Mouse (Mus musculus): ENCODE measurements around the gene Rabepk. TPM values are rescaled to one million over a fixed set of nuclear protein-coding genes. Genes with fewer than 3 reads are reported as not detected.
"Not testable (repeated sequence)": the region's sequence is repeated elsewhere in the genome, so short reads cannot be mapped to it uniquely, and the experiment has no call there.

Rabepk gene
- polyA plus RNA-seq, 1 experiment from 2014 or later: 47.9 TPM

DNA sequence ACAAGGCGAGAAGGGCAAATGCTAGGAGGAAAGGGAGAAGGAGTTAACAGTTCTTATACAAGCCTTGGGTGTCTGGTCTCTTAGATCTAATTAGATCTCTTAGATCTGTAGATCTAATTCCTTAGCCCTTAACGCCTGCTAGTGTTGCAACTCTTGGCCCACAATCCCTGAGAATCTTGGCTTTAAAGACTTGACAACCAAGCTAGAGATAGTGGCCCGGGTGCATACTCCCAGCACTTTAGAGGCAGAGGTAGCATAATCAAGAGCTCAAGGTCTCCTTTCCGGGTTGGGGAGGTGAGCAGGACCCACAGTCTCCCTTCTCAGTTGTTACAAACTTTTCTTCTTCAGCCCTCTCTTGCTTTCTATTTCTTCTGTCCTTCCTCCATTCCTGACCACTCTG lies 27.9 kb upstream of the Rabepk start:
- no peak for ATAC-seq
- no peak for TF ChIP-seq CTCF (IDR thresholded peaks at IDR 0.05)
- CTCF ChIA-PET: interaction anchor here (1.3 to 2.3 kb wide), 2 partner anchors 10 to 11 kb away, joined by 3 to 5 read pairs; no protein-coding TSS in a partner anchor
- no peak for DNase-seq (ENCODE audit: low read depth, low spot score)
- in situ Hi-C loops (cut with MboI; ENCODE audit: low pct_unique_long_range_greater_than_20kb): no loop called here
- H3K27me3 ChIP-seq: no peaks in the 10 kb centered on the region
- POLR2A ChIA-PET: interaction anchor here (1.1 to 1.4 kb wide), 2 partner anchors 44 to 47 kb away, joined by 3 read pairs; partner anchors contain the start of genes Cutal and Psmd5

GRCm38 (mm10) chr2:34826460-34827231 lies 26.9 kb upstream of the Rabepk start:
- in situ Hi-C loops (cut with MboI; ENCODE audit: low pct_unique_long_range_greater_than_20kb): no loop called here
- DNase-seq (ENCODE audit: low read depth, low spot score) (no peak), ATAC-seq (no peak)
- TF ChIP-seq CTCF (IDR thresholded peaks at IDR 0.05): no peak
- ChIA-PET CTCF (interaction anchor here (0.9 to 2.3 kb wide), 2 partner anchors 10 to 43 kb away, joined by 3 to 5 read pairs; no protein-coding TSS in a partner anchor), POLR2A (interaction anchor here (0.8 to 1.1 kb wide), 3 partner anchors 8 to 53 kb away, joined by 3 read pairs; partner anchors contain the start of genes Cutal and Psmd5)
- H3K27me3 ChIP-seq: no peaks in the 10 kb centered on the region

DNA sequence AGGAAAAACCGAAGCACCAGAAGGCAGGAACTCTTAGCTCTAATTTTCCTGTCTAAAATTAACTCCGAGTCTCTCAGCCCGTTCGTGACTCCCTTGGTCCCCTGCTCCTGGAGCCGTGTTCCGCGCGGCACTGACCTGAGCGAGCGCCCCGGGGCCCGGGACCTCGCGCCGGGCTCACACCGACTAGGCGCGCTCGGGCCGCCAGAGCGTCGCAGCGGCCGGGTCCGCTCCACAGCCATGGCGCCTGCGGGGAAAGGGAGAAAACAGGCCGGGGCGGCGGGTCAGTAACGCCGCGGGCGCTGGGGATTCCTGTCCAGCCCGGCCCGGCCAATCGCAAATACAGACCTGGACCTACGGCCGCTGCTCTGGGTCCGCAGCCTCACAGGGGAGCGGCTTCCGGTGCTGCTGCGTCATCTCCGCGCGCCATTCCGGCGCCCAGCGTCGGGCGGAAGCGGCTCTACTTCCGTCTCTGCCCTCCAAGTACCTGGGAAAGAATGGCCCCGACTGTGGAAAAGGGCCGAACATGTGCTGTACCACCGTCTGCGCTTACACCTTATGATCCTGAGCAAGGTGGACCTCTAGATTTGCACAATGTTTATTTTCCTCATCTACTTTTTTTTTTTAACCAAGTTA lies 26.2 kb upstream of the Rabepk start, which contains the start of gene Fbxw2:
Fbxw2 (minus strand) TSS at position 485 of the 633 bp plus-strand sequence.
- CTCF ChIA-PET: no interaction called here
- DNase-seq (ENCODE audit: low read depth, low spot score): peak; percentile 49
- POLR2A ChIA-PET: interaction anchor here (0.8 kb wide), 1 partner anchor 8 kb away, joined by 3 read pairs; no protein-coding TSS in a partner anchor
- peak; percentile 90 for ATAC-seq
- no peak for TF ChIP-seq CTCF (IDR thresholded peaks at IDR 0.05)
- H3K27me3 ChIP-seq: no peaks in the 10 kb centered on the region
- in situ Hi-C loops (cut with MboI; ENCODE audit: low pct_unique_long_range_greater_than_20kb): no loop called here

DNA sequence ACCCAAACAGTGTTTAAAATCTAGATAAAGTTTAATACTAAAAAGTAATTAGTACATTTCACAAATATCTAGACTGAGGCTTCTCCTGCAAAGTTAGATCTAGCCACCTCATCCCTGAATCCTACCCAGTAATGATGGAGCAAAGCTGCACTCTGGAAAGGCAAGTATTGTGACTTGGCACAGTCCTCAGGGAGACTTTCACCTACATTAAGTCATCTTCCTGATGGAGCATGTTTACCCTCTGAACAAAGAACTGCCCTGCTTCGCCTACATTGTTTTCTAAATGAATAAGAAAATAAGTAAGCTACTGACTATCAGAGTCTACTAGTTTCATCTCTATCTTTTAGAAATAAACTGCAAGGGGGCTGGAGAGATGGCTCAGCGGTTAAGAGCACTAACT lies 18.8 kb upstream of the Rabepk start:
- POLR2A ChIA-PET: interaction anchor here (0.5 to 0.6 kb wide), 2 partner anchors 8 to 9 kb away, joined by 3 read pairs; no protein-coding TSS in a partner anchor
- in situ Hi-C loops (cut with MboI; ENCODE audit: low pct_unique_long_range_greater_than_20kb): no loop called here
- TF ChIP-seq CTCF (IDR thresholded peaks at IDR 0.05): no peak
- no peak for ATAC-seq
- no peaks in the 10 kb centered on the region for H3K27me3 ChIP-seq
- CTCF ChIA-PET: no interaction called here
- DNase-seq (ENCODE audit: low read depth, low spot score): no peak

DNA sequence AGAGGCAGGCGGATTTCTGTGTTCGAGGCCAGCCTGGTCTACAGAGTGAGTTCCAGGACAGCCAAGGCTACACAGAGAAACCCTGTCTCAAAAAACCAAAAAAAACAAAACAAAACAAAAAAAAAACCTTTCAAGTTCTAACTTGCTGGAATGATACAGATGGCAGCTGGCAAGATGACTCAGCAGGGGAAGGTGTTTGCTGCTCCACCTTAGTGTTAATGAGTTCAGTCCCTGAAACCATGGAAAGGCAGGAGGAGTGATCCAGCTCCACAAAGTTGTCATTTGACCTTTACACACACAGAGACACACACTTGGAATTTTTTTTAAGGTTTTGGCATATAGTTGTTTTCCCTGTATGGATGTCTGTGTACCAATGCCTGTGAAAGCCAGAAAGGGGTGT lies 16.2 kb upstream of the Rabepk start:
- CTCF ChIA-PET: interaction anchor here (1.2 to 1.4 kb wide), 3 partner anchors 12 to 31 kb away, joined by 3 to 5 read pairs (median 3); no protein-coding TSS in a partner anchor
- DNase-seq (ENCODE audit: low read depth, low spot score); in situ Hi-C loops (cut with MboI; ENCODE audit: low pct_unique_long_range_greater_than_20kb); H3K27me3 ChIP-seq; ATAC-seq: not testable (repeated sequence)
- POLR2A ChIA-PET: interaction anchor here (0.5 to 1.6 kb wide), 2 partner anchors 13 to 50 kb away, joined by 3 to 4 read pairs; no protein-coding TSS in a partner anchor

DNA sequence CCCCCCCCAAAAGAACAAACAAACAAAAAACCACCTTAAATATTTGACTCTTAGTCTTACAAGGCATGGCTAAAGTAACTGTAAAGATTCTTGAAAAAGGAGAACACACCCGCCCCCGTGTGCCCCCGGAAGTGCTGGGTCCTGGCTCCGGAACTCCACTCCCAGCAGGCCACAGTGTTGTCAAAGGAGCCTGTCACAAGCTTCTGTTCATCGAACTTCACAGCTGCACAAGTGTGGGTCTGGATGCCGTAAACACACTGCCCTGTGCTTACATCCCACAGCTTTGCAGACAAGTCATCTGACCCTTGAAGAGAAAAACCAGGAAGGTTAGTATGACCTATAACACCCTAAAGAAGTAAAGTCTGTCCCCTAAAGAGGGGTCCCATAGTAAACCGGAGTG lies 13.0 kb upstream of the Rabepk start:
- ATAC-seq (no peak), DNase-seq (ENCODE audit: low read depth, low spot score) (no peak)
- H3K27me3 ChIP-seq: no peaks in the 10 kb centered on the region
- TF ChIP-seq CTCF (IDR thresholded peaks at IDR 0.05): no peak
- in situ Hi-C loops (cut with MboI; ENCODE audit: low pct_unique_long_range_greater_than_20kb): no loop called here
- ChIA-PET CTCF (no interaction called here), POLR2A (interaction anchor here (0.7 kb wide), 1 partner anchor 162 kb away, joined by 3 read pairs; no protein-coding TSS in a partner anchor)

GRCm38 (mm10) chr2:34810775-34811174 lies 11.1 kb upstream of the Rabepk start:
- in situ Hi-C loops (cut with MboI; ENCODE audit: low pct_unique_long_range_greater_than_20kb): no loop called here
- TF ChIP-seq CTCF (IDR thresholded peaks at IDR 0.05): no peak
- ChIA-PET POLR2A (no interaction called here), CTCF (interaction anchor here (1.0 kb wide), 1 partner anchor 24 kb away, joined by 3 read pairs; no protein-coding TSS in a partner anchor)
- no peaks in the 10 kb centered on the region for H3K27me3 ChIP-seq
- ATAC-seq (no peak), DNase-seq (ENCODE audit: low read depth, low spot score) (no peak)

DNA sequence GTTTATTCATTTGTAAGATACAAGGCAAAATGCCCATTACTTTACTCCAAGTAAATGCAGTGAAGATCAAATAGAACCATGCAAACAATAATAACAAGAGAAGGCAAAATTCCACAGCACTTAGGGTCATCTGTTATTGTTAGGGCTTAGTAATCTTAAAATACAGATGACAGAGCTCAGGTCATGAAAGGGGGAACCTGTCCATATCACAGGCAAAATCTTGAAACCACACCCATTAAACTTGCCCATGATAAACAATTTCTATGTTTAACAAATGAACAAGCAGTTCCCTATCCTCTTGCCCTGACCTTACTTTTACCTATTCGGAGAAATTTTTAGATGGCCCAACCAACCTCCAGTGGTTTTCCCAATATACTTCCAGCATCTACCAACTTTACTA lies 9.9 kb upstream of the Rabepk start:
- DNase-seq (ENCODE audit: low read depth, low spot score) (no peak), ATAC-seq (no peak)
- ChIA-PET CTCF (interaction anchor here (1.2 kb wide), 1 partner anchor 12 kb away, joined by 3 read pairs; no protein-coding TSS in a partner anchor), POLR2A (interaction anchor here (1.0 kb wide), 1 partner anchor 9 kb away, joined by 3 read pairs; no protein-coding TSS in a partner anchor)
- in situ Hi-C loops (cut with MboI; ENCODE audit: low pct_unique_long_range_greater_than_20kb): no loop called here
- H3K27me3 ChIP-seq: no peaks in the 10 kb centered on the region
- TF ChIP-seq CTCF (IDR thresholded peaks at IDR 0.05): no peak

DNA sequence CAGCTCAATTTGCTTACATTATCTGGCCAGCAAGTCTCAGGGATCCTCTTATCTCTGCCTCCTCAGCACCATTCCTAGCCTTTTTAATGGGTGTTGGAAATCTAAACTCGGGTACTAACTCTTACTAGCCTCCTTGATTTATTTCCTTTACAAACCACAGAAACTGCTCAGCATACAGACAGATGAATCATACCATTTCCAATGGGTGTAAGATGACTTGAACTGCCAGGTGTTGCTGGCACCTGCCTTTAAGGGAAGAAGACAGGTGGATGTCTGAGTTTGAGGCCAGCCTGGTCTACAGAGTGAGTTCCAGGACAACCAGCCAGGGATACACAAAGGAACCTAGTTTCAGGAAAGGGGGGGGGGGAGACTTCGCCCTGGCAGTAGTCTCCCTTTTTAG lies 8.3 kb upstream of the Rabepk start:
- CTCF ChIA-PET: no interaction called here
- no peak for TF ChIP-seq CTCF (IDR thresholded peaks at IDR 0.05)
- no peaks in the 10 kb centered on the region for H3K27me3 ChIP-seq
- ATAC-seq (no peak), DNase-seq (ENCODE audit: low read depth, low spot score) (no peak)
- POLR2A ChIA-PET: no interaction called here
- in situ Hi-C loops (cut with MboI; ENCODE audit: low pct_unique_long_range_greater_than_20kb): no loop called here

DNA sequence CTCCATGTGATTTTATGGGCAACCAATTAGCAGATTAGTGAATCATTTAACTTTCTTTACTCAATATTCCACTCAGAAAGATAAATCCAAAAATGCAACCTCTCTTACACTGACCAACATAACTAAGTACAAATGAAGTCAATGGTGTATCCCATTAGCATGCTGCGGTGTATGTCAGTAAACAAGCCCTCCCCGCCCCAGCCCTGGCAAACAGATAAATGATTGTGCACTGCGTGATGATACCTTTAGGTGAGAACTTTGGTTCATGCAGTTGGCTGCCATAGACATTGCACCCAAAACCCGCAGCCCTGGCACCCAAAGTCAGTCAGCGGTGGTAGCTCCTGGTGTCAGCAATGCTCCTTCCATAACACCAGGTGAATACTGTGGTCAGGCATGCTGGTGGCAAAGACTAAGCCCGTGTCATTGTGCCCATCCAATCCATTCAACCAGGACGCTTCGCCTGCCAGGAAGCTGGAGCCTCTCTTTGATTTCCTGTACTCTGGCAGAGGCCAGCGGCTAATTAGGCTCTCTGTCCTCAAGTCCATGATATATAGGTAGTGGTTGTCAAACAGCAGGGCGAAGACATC lies 5.7 kb upstream of the Rabepk start:
- no peak for DNase-seq (ENCODE audit: low read depth, low spot score)
- ChIA-PET POLR2A (no interaction called here), CTCF (no interaction called here)
- H3K27me3 ChIP-seq: no peaks in the 10 kb centered on the region
- no peak for TF ChIP-seq CTCF (IDR thresholded peaks at IDR 0.05)
- ATAC-seq: no peak
- in situ Hi-C loops (cut with MboI; ENCODE audit: low pct_unique_long_range_greater_than_20kb): no loop called here
